Mouse (Mus musculus) ovary, postnatal 10 days (tissue): ENCODE measurements around the gene Ap3s2.

Experiments used
- DNase-seq: peaks from one replicate; pipeline ENCODE4 v3.0.0; 2022; ENCODE audit warnings: low spot score

Ap3s2 gene

GRCm38 (mm10) chr7:79888603-79889002 lies 31.8 kb downstream of the Ap3s2 start:
- no peak for DNase-seq

GRCm38 (mm10) chr7:79883613-79884334 lies 36.7 kb downstream of the Ap3s2 start:
- DNase-seq, result no peak

DNA sequence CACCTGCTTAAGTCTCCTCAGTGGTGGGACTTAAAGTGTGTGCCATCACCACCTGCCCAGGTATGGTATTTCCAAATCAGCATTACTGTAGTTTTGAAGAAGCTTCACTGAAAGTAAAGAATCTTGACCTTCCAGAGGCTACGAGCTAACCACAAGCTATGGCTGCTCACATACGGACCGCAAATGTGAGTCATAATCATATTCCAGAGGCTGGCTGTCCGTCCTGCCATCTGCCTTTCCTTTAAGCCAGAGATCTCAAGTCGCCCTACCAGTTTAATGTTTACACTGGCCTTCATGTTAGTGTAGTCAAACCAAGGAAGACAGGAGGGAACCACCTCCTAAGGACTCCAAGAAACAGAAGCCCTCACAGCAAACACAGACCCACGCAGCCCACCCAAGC lies 38.5 kb downstream of the Ap3s2 start:
- no peak for DNase-seq

DNA sequence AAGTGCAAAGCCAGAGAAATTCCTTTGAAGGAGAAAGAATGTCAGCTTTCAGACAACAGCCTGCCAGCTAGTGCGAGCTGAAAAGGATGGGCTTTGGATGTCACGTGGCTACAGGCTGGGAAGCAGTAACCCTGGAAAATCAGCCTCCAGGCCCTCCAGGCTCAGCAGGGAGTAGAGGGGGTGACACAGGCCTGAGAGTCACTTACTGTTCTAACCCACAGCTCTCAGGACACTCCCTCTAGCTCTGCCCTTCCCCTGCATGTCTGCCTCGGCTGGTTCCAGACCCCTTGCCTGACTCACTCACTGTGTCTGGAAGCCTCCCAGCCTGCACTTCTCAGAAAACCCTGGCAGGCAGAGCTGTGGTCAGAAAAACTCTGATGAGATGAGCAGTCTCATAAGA lies 39.5 kb downstream of the Ap3s2 start:
- no peak for DNase-seq

DNA sequence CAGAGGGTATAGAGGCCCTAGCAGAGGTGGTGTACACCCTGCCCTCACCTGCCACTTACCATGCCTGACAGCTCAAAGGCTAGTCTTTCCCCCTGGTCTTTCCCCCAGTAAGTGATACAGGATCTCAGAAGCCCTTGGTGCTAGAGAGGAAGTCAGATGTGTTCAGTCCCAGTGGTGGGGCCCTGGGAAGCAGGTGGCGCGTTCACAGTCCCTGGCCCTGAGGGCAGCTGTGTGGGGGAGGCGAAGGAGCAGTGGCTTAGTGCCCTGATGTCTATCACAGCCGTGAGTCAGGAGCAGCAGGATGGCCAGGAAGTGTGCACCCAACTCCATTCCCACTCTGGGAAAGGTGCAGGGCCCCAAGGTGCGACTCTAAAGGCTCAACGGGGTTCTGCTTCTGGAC lies 40.4 kb downstream of the Ap3s2 start:
- DNase-seq, result no peak

DNA sequence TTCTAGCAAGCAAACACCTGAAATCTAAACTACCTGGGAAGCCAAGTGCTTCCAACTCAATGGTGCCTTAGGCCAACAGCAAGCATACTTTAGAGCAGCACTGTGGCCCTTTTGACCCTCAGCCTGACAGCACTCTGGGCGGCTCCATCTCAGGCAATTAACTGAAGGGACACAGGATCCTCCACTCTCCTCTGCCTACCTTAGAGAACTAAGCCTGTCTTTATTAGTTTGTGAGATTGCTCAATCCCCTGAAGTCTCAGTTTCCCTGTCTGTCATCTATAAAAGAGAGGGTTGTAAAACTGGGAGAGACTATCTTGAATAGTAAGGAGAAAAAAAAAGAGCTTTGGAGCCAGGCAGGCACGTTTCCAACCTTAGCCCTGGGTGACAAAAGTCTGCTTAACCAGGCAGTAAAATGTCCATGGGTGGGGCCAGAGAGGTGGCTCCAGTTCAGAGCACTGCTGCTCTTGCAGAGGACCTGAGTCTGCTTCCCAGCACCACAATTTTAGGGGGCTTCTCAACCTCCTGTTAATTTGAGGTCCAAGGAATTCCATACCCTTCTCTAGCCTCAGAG lies 41.9 kb downstream of the Ap3s2 start:
- no peak for DNase-seq

DNA sequence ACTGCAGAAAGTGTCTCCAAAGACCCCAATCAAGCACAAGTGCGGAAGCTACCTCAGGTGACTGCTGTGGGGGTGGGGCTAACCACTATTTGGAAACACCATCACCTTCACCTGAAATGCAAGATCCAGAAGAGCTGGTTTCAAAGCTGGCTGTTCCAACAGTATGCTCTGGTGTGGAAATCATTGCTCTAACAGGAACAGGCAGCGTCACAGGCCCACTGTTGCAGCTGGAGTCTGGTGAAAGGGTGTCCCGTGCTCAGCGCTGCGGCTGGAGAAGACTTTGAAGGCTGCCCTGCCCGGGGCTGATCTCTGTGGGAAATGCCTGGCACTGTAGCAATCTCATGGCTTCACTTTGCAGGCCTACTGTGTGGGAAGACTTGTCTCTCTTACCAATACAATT lies 47.0 kb downstream of the Ap3s2 start:
- no peak for DNase-seq

DNA sequence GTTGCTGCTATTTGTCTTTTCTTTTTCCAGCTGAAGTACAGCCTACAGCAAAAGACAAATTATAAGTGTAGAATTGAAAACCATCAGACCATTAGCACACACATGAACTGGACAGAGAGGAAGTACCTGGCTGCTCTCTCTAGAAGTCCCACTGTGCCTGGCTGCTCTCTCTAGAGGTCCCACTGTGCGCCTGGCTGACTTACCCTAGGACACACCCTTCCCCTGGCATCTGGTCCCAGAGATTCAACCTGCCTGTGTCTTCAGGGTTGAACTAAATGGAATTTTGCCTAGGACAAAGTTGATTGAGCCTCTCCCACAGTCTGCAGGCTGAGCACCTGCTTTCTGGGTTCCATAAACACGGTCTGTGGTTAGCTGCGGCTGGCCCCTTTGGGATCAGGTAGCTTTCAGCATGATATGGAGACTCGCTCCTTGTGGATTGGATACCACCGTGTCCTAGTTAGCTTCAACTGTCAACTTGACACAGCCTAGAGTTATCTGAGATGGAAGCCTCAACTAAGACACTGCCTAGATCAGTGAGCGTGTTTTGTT lies 48.6 kb downstream of the Ap3s2 start:
- DNase-seq, result no peak

DNA sequence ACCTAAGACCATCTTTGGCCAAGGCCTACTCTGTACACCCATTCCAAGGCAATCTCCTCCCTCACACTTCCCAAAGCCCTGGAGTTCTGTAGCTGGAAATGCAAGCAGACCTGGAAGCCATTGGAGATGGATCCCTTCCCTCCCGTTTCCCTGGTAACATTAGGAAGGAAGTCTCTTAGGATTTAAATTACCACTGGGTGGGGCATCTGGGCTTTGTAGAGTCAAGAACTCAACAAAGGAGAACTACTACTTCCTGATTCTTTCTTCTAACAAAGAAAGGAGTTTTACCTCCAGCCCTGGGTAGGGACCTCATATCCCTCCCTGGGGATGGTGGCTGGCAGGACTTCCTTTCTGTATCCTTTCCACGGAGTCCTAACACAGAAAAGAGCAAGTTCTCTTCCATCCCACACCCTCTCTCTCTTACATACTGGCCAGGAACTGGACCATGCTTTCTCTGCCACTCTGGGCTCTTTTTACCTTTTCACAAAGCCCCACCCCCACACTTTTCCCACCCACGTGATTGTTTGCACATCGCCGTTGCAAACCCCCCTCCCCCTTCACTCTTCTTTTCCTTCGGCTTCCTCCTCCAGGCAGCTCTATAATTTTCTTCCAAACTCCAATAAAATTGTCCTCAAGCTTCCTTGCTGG lies 51.3 kb downstream of the Ap3s2 start:
- DNase-seq, result no peak

DNA sequence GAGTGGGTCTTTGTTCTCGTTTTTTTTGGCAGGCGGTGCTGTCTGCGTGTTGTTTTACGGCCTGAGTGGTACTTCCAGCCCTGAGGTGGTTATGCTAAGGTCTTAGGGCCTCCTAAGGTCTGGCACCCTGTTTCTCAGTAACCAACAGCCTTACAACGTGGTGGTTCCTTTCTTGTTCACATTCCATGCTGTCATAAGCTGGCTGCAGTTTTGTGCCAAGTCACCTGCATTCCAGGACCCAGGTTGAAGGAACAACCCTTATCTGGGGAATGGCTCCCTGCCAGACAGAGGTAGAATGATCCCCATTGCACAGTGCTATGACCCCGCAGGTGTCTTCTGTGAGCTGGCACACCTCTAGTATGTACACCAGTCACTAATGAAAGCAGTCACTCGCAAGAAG lies 52.0 kb downstream of the Ap3s2 start:
- DNase-seq, result no peak

DNA sequence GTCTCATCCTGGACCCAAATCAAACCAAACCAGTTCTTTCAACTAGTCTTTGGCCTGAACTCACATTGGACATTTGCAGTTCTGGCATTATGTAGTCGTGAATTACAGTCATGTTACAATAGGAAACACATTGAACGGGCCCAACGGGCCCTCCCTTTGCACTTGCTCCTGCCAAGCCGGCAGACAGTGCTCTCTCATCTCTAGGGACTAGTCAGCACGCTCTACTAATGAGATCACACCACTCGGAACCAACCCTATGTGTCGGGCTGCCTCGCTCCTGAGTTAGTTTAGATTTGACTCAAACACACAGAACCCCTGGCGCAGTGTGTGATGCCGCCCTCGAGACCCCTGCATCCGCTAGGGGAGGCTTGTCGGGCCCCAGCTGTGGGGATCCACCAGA lies 52.6 kb downstream of the Ap3s2 start:
- no peak for DNase-seq

GRCm38 (mm10) chr7:79866294-79867000 lies 54.0 kb downstream of the Ap3s2 start:
- DNase-seq, result no peak

DNA sequence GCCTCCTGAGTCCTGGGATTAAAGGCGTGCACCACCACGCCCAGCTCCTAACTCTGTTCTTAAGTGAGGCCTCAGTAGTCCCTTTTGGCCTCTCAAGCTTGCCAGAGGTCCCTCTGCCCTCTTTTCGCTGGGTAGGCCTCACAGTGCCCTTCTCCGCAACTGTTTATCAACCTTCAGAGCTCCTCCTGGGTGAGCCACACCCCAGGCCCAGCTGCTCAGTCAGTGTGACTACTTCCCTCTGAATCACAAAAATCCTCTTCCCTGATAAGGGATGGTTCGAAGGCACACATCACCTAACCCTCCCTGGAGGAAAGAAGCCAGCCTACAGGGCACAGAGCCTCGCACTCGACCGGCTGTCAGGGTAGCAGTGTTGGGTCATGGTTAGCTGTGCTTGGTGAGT lies 58.7 kb downstream of the Ap3s2 start:
- no peak for DNase-seq

DNA sequence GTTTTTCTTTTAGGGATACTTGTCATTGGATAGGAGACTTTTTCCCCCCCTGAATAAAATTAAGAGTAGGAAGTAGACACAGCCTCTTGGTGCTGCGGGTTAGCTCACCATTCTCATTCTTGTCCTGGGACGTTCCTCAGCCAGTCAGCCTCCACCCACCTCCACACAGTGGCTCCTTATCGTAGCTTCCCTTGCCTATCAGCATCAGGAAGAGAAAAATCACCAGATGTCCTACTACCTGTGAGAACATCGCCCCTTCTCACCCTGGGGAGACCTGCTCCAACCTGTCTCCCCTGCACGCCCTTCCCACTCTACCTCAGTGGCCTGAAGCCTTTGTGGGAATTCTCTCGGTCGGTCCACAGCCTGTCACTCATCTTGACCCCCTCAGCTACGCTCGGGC lies 59.6 kb downstream of the Ap3s2 start, which contains the start of gene Anpep:
Gene Anpep, minus strand, starts transcription at position 249 of the 400 bp plus-strand sequence.
- no peak for DNase-seq

DNA sequence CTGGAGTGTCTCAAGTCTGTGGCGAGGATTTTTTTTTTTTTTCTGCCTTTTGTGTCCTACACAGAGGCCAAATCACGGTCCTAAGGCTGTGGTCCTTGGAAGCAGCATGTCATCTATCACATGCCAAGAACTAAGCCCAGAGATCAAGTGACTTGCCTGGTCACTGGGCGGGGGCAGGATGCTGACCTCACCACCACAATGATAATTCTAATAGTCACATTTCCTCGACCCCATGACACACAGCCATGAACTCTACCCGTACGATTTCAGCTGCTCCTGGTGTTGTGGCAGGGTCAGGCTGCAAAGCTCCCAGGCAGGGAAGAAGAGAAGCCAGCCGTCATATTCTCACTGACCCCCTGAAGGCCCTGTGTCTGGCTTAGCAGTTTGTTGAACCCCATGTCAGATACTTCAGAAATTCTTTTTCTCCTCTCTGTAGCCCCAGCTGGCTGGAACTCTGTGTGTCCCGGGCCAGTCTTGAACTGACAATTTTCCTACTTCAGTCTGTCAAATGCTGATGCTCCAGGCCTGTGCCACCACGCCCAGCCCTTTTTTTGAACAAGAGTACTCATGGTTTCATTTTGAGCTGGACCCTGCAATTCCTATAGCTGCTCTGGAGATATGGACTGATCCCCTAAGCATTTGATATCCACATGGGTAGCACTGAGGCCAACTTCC lies 61.4 kb downstream of the Ap3s2 start:
- no peak for DNase-seq

- DNase-seq, result no peak
These were observed 62.1 kb downstream of the Ap3s2 start for GRCm38 (mm10) chr7:79858202-79858934.

DNA sequence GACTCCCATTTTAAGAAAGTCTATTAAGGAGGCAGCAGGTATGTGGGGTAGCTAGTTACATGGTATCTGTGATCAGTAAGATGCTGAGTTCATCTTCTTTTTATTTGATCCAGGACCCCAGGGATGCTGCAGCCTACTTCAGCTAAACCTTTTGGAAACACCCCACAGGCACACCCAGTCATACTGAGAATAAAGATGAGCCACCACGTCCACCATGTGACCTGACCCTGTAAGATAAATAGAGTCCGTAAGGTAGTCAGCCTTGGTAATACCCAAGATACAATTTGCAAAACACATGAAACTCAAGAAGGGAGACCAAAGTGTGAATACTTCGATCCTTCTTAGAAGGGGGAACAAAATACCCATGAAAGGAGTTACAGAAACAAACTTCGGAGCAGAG lies 64.1 kb downstream of the Ap3s2 start:
- DNase-seq, result no peak

DNA sequence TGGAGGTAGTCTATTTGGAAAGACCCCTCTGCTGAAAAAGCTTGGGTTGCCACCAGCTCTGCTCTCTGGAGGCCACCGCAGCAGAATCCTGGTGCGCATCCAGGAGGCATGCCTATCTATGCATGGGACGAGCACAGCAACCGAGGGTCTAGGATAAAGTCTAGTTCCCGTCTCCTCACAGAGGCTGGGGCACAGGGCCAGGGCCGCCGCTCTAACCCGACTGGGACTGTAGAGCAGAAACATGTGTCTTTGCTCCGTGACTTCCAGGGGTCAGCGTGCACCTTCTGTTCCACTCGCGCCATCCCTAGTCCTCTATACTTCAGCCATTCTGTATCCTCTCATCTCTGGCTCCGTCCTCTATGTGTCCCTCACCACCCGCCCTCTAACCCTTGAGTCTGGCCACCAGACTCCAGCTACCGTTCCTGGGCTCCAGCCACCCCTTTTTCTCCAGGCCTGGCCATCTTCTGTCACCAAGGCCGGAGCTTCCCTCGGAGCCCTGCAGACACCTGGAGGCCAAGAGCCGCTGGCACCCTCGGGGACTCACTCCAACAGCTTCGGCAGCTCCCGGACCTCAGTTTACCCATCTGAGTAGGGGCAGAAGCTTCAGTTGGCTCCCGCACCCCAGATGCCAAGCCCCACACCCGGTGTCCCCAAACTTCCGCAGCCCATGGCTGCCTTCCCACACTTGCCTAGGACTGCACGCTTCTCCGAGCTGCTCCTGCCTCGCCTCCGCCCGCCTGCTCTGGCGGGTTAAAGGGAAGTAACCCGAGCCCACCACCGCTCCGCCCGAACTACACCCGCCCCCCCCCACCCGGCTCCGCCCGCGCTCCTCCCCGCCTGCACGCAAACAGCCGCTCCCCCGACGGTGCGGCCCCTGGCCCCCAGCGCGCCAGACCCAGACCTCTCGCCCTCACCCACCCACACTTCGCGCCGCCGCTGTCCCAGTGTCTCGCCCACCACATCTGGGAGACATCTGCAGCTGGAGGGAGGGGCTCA lies 72.7 kb downstream of the Ap3s2 start:
- DNase-seq, result no peak

DNA sequence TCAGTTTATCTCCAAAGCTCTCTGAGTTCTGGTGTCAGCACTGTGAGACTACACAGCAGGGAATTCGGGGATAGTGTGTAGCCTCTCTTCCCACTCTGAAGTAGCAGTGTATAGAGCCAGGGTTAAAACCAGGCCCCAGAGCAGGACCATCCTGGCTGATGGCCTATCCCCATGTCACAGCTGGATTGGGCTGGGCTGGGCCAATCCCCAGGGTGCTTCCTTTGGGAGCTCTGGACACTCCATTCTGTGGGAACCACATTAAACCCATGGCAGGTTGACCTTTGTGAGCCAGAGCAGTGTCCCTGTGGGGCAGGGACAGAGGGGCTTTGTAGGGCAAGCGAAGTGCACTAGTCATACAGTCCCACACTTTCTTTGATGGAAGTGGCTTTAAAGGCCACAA lies 74.1 kb downstream of the Ap3s2 start:
- no peak for DNase-seq
